Mouse (Mus musculus) liver, adult 2 months (tissue): ENCODE data around the gene Olfr449. TPM values are rescaled to one million over a fixed set of nuclear protein-coding genes. Genes with fewer than 3 reads are reported as not detected.
A peak's percentile ranks its signal among the peaks of the same experiment; 100 is the strongest.

Experiments
- DNase-seq: peaks from one replicate; pipeline ENCODE4 v3.0.0-alpha.2; 2011; ENCODE audit warnings: low read depth, low spot score; ENCODE audit errors: extremely low read depth
- H3K27ac ChIP-seq: fragments of 200-500 bp; replicated peaks from 2 replicates; pipeline ENCODE4 v1.5.1; 2012; ENCODE audit warnings: low read depth, mild to moderate bottlenecking, control low read depth, inconsistent platforms, low read length; ENCODE audit not compliant: insufficient read depth
- H3K27me3 ChIP-seq: fragments of 200-500 bp; 2 replicates; pipeline ENCODE4 v1.6.1; 2012; ENCODE audit warnings: mild to moderate bottlenecking, moderate library complexity, low read length, inconsistent platforms; ENCODE audit not compliant: control insufficient read depth, insufficient read depth
- H3K36me3 ChIP-seq: fragments of 200-500 bp; 2 replicates; pipeline ENCODE4 v1.6.1; 2012; ENCODE audit warnings: low read length, inconsistent platforms; ENCODE audit not compliant: control insufficient read depth, insufficient read depth
- H3K4me1 ChIP-seq: fragments of 200-500 bp; 2 replicates; pipeline ENCODE4 v1.6.1; 2011; ENCODE audit warnings: low read length; ENCODE audit not compliant: control insufficient read depth, insufficient read depth
- H3K4me3 ChIP-seq: fragments of 200-500 bp; 2 replicates; pipeline ENCODE4 v1.5.1; 2011; ENCODE audit warnings: low read depth, mild to moderate bottlenecking, control low read depth, low read length, moderate library complexity; ENCODE audit not compliant: insufficient read depth
- H3K79me2 ChIP-seq: fragments of 200-500 bp; 2 replicates; pipeline ENCODE4 v1.6.1; 2012; ENCODE audit warnings: inconsistent platforms, mild to moderate bottlenecking, low read length, moderate library complexity; ENCODE audit not compliant: control insufficient read depth, insufficient read depth
- H3K9ac ChIP-seq: fragments of 200-500 bp; 2 replicates; pipeline ENCODE4 v1.6.1; 2012; ENCODE audit warnings: low read depth, mild to moderate bottlenecking, control low read depth, inconsistent platforms, low read length
- CTCF ChIP-seq: fragments of 200-500 bp; IDR thresholded peaks from 2 replicates; pipeline ENCODE4 v1.5.1; 2011; ENCODE audit warnings: low read depth, low read length, control low read depth
- POLR2A ChIP-seq: fragments of 200-500 bp; IDR thresholded peaks from 2 replicates; pipeline ENCODE4 v1.6.1; 2011; ENCODE audit warnings: low read length, control low read depth; ENCODE audit not compliant: insufficient read depth; ENCODE audit errors: extremely low read depth
- WGBS: fragments of 180-500 bp; shearing (Covaris S2); methylation state at CpG from one replicate; pipeline ENCODE4 v1.1.7; 2018; 5-methylcytosine and 5-hydroxymethylcytosine counted together
- polyA plus RNA-seq: library from polyadenylated mRNA; depleted of rRNA; stranded (reverse); fragments of >200 nt; gene quantifications from 2 replicates; pipeline ENCODE4 v1.2.3, GENCODE M21; 2012; rRNA removed
- total RNA-seq: library from RNA; depleted of rRNA; stranded (reverse); fragments of >200 nt; gene quantifications from 2 replicates; pipeline ENCODE4 v1.2.3, GENCODE M21; 2014; rRNA removed

Gene Olfr449
- total and polyA plus RNA-seq, 2 experiments = not detected

DNA sequence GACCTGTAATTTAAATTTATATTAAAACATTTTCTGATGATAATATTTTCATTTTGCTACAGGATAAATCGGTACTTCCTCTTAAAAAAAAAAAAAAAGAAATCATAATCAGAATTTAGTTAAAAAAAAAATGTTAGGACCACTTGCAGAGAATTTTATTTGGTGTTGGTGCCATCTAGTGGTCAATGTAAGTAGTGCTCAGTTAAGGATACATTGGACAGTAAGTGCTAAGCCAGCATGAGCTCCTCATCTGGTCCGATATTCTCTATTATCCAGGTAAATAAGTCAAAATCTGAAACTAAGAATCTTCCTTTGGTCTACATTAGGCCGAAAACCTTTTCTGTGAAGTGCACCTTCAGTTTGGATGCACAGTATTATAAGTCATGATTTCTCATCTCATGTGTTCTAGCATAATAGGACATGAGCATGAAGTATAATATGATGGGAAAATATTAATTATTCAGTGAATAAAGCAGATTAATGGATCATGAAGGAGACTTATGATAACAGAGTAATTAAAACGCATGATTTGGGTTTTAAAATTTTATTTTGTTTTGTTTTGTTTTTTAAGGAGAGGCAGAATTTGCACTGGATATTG is 26.1 kb downstream of the Olfr449 start:
- Histone ChIP-seq H3K4me3 (no peak overlapping the region), H3K27ac (no peak overlapping the region), H3K79me2 (no peaks in the 10 kb centered on the region), H3K36me3 (no peaks in the 10 kb centered on the region), H3K27me3 (no peaks in the 10 kb centered on the region), H3K4me1 (no peaks in the 10 kb centered on the region), H3K9ac (no peak overlapping the region)
- peak; percentile 40 for DNase-seq
- WGBS = 11% methylated on average over 4 of the region's 4 CpGs
- no peak for TF ChIP-seq POLR2A
- TF ChIP-seq CTCF = no peak

DNA sequence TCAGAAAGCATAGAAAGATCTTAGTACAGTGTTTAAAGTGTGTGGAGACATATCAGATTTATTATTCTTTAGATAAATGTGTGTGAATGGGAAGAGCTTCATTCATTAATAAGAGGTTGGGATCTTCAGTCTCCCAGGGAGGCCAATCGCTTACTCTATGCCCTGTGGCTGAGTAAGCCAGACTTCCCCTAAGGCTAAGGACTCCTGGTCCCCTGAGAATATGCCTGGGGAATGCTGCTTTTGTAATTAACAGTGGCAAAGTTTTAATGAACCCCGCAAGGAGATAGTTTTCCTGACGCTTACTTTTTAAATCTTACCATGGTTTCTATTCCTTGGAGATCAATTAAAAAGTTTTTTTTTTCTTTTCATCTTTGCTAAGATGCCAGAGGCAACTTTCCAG is 35.5 kb downstream of the Olfr449 start:
- Histone ChIP-seq H3K27me3 (no peaks in the 10 kb centered on the region), H3K79me2 (no peaks in the 10 kb centered on the region), H3K27ac (no peak overlapping the region), H3K4me3 (no peak overlapping the region), H3K4me1 (no peaks in the 10 kb centered on the region), H3K36me3 (no peaks in the 10 kb centered on the region), H3K9ac (no peak overlapping the region)
- TF ChIP-seq POLR2A (no peak), CTCF (no peak)
- WGBS = 87% methylated on average over 3 of the region's 3 CpGs
- no peak for DNase-seq

DNA sequence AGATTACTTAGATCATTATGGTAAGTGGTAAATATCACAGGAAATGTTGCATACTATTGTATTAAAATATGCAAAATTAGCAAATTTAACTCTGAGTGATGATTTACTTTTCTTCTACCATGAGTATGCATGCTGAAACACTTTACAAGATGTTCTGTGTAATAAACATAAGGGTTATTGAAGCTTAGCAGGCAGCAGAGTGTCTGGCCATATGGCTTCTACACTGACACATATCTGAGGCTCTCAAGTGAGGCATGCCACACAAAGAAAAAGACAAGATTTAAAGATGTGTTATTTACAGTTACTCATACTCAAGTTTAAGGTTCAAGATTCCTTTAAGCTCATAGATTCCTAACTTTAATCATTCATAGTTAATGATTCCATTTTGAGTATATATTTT is 42.1 kb downstream of the Olfr449 start:
- H3K79me2 ChIP-seq = no peaks in the 10 kb centered on the region
- no peak for DNase-seq
- TF ChIP-seq CTCF = no peak
- no peak for TF ChIP-seq POLR2A
- no peak overlapping the region for H3K27ac ChIP-seq
- H3K4me3 ChIP-seq = no peak overlapping the region
- no peaks in the 10 kb centered on the region for H3K36me3 ChIP-seq
- no peaks in the 10 kb centered on the region for H3K4me1 ChIP-seq
- no peak overlapping the region for H3K9ac ChIP-seq
- no peaks in the 10 kb centered on the region for H3K27me3 ChIP-seq

Other genes starting within 250 kb of the Olfr449 start
- not detected in 2 replicates for gene Tcaf3, start 236.7 kb upstream of the Olfr449 start, total RNA-seq
- not detected in 2 replicates for gene Tcaf3, start 236.7 kb upstream of the Olfr449 start, polyA plus RNA-seq
- 0.65 and 0.67 TPM in 2 replicates for gene Tcaf2, start 189.1 kb upstream of the Olfr449 start, total RNA-seq
- gene Tcaf2, start 189.1 kb upstream of the Olfr449 start, polyA plus RNA-seq = 0.10 and 0.18 TPM in 2 replicates
- gene Tcaf1, start 124.3 kb upstream of the Olfr449 start, total RNA-seq = 2.5 and 3.2 TPM in 2 replicates
- gene Tcaf1, start 124.3 kb upstream of the Olfr449 start, polyA plus RNA-seq = 1.2 and 1.6 TPM in 2 replicates
- gene Olfr453, start 95.0 kb upstream of the Olfr449 start, total RNA-seq = not detected in 2 replicates
- not detected in 2 replicates for gene Olfr453, start 95.0 kb upstream of the Olfr449 start, polyA plus RNA-seq
- not detected in 2 replicates for gene Olfr38, start 78.0 kb upstream of the Olfr449 start, total RNA-seq
- not detected in 2 replicates for gene Olfr38, start 78.0 kb upstream of the Olfr449 start, polyA plus RNA-seq
- not detected in 2 replicates for gene Olfr452, start 49.3 kb upstream of the Olfr449 start, total RNA-seq
- not detected in 2 replicates for gene Olfr452, start 49.3 kb upstream of the Olfr449 start, polyA plus RNA-seq
- gene Olfr450, start 22.4 kb upstream of the Olfr449 start, total RNA-seq = not detected in 2 replicates
- not detected in 2 replicates for gene Olfr450, start 22.4 kb upstream of the Olfr449 start, polyA plus RNA-seq
- gene Olfr448, start 56.1 kb downstream of the Olfr449 start, total RNA-seq = not detected in 2 replicates
- gene Olfr448, start 56.1 kb downstream of the Olfr449 start, polyA plus RNA-seq = not detected in 2 replicates
- not detected in 2 replicates for gene Olfr447, start 74.5 kb downstream of the Olfr449 start, total RNA-seq
- gene Olfr447, start 74.5 kb downstream of the Olfr449 start, polyA plus RNA-seq = not detected in 2 replicates
- not detected in 2 replicates for gene Olfr446, start 87.0 kb downstream of the Olfr449 start, total RNA-seq
- gene Olfr446, start 87.0 kb downstream of the Olfr449 start, polyA plus RNA-seq = not detected in 2 replicates
- gene Olfr444, start 114.7 kb downstream of the Olfr449 start, total RNA-seq = not detected in 2 replicates
- gene Olfr444, start 114.7 kb downstream of the Olfr449 start, polyA plus RNA-seq = not detected in 2 replicates